Mouse (Mus musculus): Measurements from ENCODE around the gene Gm6614.
"Not testable (repeated sequence)": the region's sequence is repeated elsewhere in the genome, so short reads cannot be mapped to it uniquely, and the experiment has no call there.

Gene Gm6614

DNA sequence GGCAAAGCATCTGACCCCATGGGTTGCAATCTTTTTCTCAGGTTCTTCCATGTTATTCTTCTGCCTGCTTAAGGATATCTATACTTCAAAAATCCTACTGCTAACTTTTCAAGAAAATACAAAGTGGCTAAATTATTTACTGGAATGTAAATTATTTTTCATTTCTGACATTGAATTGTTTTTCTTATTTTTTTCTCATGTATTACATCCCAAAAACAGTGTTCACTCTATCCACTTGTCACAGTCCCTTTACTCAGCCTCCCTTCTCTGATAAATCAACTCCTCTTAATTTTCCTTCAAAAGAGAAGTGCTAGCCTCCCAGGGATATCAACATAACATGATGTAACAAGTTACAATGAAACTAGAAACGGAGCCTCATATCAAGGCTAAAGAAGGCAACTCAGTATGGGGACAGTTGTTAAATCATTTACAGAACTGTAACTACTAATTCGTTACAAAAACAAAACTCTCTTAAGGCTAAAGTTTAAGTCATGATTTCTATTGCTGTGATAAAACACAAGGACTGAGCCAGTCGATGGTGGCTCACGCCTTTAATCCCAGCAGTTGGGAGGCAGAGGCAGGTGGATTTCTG lies at the start of gene Gm6614:
Gene Gm6614, minus strand, starts transcription at position 51 of the 592 bp plus-strand sequence.
- DNase-seq (ENCODE audit: low read depth, low spot score), result no peak

GRCm38 (mm10) chr6:142058281-142058680 lies 47.1 kb upstream of the Gm6614 start:
- not testable (repeated sequence) for DNase-seq (ENCODE audit: low read depth, low spot score)

DNA sequence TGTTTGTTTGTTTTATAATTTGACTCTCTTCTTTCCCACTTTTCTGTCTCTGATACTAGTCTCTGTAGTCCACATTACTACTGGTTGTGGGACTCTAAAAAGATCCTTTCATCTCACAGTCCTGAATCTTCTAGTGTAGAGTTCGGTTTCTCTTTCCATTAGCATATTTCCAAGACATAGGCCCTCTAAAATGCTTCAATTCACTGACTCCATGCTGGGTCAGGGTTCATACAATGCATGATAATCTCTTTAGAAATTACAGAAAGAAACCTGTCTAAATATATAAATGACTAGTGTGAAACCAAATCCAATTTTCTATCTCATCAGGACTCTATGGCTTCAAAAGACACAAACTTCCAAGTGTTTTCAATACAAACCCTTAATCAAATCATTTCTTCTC lies 36.5 kb upstream of the Gm6614 start:
- no peak for DNase-seq (ENCODE audit: low read depth, low spot score)

DNA sequence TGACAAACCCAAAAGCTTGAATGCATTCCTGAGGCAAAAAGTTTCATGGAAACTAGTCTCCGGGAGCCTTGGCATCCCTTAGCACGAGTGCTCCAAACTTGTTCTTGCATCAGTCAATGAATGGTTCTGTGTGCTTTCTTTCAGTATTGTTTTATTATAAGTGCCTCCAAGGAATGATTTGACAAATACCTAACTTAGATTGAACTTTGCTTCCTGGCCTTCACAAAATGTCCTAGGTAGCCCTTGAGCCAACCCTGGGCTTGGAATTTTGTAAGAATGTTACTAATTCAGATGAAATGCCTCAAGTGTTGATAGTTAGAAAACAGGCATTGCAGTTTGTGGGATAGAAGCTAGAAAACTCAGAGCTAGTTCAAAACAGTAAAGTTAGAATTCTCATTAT lies 34.5 kb upstream of the Gm6614 start:
- DNase-seq (ENCODE audit: low read depth, low spot score), result no peak

- DNase-seq (ENCODE audit: low read depth, low spot score), result no peak
Measured at GRCm38 (mm10) chr6:142041896-142042295, 30.7 kb upstream of the Gm6614 start.

- DNase-seq (ENCODE audit: low read depth, low spot score), result peak; percentile 2
Measured at GRCm38 (mm10) chr6:142040306-142041175, 29.3 kb upstream of the Gm6614 start.

- DNase-seq (ENCODE audit: low read depth, low spot score), result no peak
Measured at GRCm38 (mm10) chr6:142035771-142036170, 24.6 kb upstream of the Gm6614 start.

- DNase-seq (ENCODE audit: low read depth, low spot score), result no peak
Measured at GRCm38 (mm10) chr6:142021671-142022070, 10.5 kb upstream of the Gm6614 start.

DNA sequence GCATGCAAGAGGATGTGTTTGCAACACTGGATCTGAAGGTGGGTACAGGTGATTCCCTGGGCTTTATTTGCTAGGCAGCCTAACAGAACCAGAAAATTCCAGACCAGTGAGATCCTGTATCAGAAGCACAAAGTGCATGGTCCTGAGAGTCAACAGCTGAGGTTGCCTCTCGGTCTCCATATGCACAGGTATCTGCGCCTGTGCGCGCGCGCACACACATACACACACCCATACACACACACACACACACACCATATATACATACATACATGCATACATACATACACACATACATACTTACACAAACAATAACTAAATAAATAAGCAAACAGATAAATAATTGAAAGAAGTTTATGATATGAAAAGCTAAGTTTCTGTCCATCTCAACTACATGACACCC lies 24.4 kb downstream of the Gm6614 start:
- no peak for DNase-seq (ENCODE audit: low read depth, low spot score)

- DNase-seq (ENCODE audit: low read depth, low spot score), result no peak
Measured at GRCm38 (mm10) chr6:141984644-141985043, 26.6 kb downstream of the Gm6614 start.

GRCm38 (mm10) chr6:141962420-141962819 lies 48.8 kb downstream of the Gm6614 start:
- DNase-seq (ENCODE audit: low read depth, low spot score), result no peak

- DNase-seq (ENCODE audit: low read depth, low spot score), result no peak
Measured at GRCm38 (mm10) chr6:141961861-141962260, 49.4 kb downstream of the Gm6614 start.

- DNase-seq (ENCODE audit: low read depth, low spot score), result no peak
Measured at GRCm38 (mm10) chr6:141960482-141960881, 50.7 kb downstream of the Gm6614 start.

DNA sequence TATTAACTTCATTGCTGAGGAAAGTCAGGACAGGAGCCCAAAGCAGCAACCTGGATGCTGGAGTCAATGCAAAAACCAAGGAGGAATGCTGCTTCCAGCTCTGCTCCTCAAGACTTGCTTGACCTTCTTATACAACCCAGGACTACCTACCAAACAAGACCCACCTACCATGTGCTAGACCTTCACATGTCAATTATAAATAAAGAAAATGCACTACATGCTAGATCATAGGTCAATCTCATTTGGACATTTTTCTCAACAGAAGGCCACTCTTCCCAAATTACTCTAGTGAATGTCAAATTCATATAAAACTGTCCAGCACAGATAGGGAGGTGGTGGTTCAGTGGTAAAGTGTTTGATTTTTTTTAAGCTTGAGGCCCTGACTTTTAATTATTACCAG lies 64.4 kb downstream of the Gm6614 start, which contains the start of gene Slco1a1:
Gene Slco1a1, minus strand, starts transcription at position 101 of the 400 bp plus-strand sequence.
- DNase-seq (ENCODE audit: low read depth, low spot score), result no peak

DNA sequence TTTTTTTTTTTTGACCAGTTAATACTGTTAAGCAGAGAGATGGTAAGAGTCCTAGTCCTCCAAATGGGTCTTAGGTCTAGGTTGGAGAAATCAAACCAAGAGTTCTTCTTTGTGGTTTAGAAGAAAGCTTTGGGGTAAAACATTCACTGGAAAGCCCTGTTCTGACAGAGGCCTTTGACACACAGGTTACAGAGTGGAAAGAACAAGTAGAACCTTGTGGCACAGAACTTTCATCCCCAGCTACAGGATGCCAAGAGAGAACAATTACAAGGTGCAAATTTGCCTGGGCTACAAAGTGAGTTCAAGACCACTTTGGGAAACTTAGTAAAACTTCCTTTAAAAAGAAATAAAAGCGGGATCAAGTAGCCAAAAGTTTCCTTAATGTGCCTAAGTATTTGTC lies 70.8 kb downstream of the Gm6614 start:
- no peak for DNase-seq (ENCODE audit: low read depth, low spot score)
